Mouse (Mus musculus) hindbrain, postnatal 0 days (tissue): ENCODE results near the gene Elf2. TPM values are rescaled to one million over a fixed set of nuclear protein-coding genes. Genes with fewer than 3 reads are reported as not detected.
"Not testable (repeated sequence)": the region's sequence is repeated elsewhere in the genome, so short reads cannot be mapped to it uniquely, and the experiment has no call there.

Source experiments
- ATAC-seq: fragments of 200-750 bp; cut with Nextera tagmentation; 2 replicates; pipeline ENCODE4 v1.8.0; 2017; ENCODE audit warnings: mild to moderate bottlenecking, moderate TSS enrichment, moderate library complexity
- DNase-seq: peaks from one replicate; pipeline ENCODE4 v3.0.0-alpha.2; 2015; ENCODE audit warnings: low spot score
- H3K27ac ChIP-seq: fragments of 300-500 bp; sonication (generic); 2 replicates; pipeline ENCODE4 v1.5.1; 2014; ENCODE audit warnings: mild to moderate bottlenecking
- H3K27me3 ChIP-seq: fragments of 300-500 bp; sonication (generic); 2 replicates; pipeline ENCODE4 v1.6.1; 2014; ENCODE audit warnings: low read length, mixed read lengths; ENCODE audit not compliant: insufficient read depth
- H3K36me3 ChIP-seq: fragments of 300-500 bp; sonication (generic); 2 replicates; pipeline ENCODE4 v1.6.1; 2014; ENCODE audit warnings: low read length, mixed read lengths; ENCODE audit not compliant: insufficient read depth
- H3K4me1 ChIP-seq: fragments of 300-500 bp; sonication (generic); 2 replicates; pipeline ENCODE4 v1.6.1; 2014; ENCODE audit warnings: antibody characterized with exemption, low read length, mixed read lengths; ENCODE audit not compliant: insufficient read depth
- H3K4me2 ChIP-seq: fragments of 300-500 bp; sonication (generic); 2 replicates; pipeline ENCODE4 v1.6.1; 2014; ENCODE audit warnings: low read depth, mild to moderate bottlenecking, low read length, moderate library complexity, mixed read lengths
- H3K4me3 ChIP-seq: fragments of 300-500 bp; sonication (generic); 2 replicates; pipeline ENCODE4 v1.5.1; 2014; ENCODE audit warnings: low read length
- H3K9ac ChIP-seq: fragments of 300-500 bp; sonication (generic); replicated peaks from 2 replicates; pipeline ENCODE4 v1.6.1; 2014; ENCODE audit warnings: mild to moderate bottlenecking, low read length, moderate library complexity, mixed read lengths
- H3K9me3 ChIP-seq: fragments of 300-500 bp; sonication (generic); 2 replicates; pipeline ENCODE4 v1.6.1; 2016; ENCODE audit warnings: low read length, mixed read lengths
- CTCF ChIP-seq: IDR thresholded peaks from 2 replicates; pipeline ENCODE4 v1.5.1; 2016; ENCODE audit warnings: antibody characterized with exemption, control low read depth, low read depth
- WGBS: fragments of 180-500 bp; shearing (Covaris S2); extraction: QIAGEN DNeasy Blood & Tissue Kit; methylation state at CpG from one replicate; pipeline ENCODE4 v1.1.7; 2014; 5-methylcytosine and 5-hydroxymethylcytosine counted together
- polyA plus RNA-seq: library from polyadenylated mRNA; unstranded; fragments of >200 nt; fragmentation: Nextera tagmentation; extraction: Ambion mirVana; gene quantifications from 2 replicates; pipeline ENCODE4 v1.2.1, GENCODE M21; 2015
- total RNA-seq: library from RNA; depleted of rRNA; stranded (reverse); fragments of >200 nt; gene quantifications from 2 replicates; pipeline ENCODE4 v1.2.3, GENCODE M21; 2014

The Elf2 gene
- total and polyA plus RNA-seq, 2 experiments from 2014 or later = 32.6 to 47.8 TPM

DNA sequence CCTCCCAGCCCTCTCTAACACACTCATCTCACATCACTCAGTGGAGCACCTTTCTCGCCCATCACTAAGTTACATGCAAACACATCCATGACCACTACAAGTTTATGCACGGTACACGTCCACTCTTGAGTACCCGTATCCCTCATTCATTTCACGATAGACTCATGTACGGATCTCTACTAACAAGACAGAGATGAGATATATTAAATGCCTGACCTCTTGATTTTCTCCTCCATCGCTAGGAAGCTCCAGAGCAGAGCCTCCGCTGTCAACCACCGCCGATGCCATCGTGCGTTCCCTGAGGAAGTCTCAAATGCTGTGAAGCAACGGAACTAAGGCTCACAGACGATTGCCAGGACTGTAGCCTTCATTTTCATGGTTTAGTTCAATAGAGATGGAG lies 17.5 kb downstream of the Elf2 start:
- Histone ChIP-seq H3K9ac (no peak overlapping the region), H3K27ac (no peak overlapping the region), H3K4me2 (no peak overlapping the region), H3K4me3 (no peak overlapping the region), H3K36me3 (no peaks in the 10 kb centered on the region; the same call in 1 of the 2 replicates), H3K4me1 (no peaks in the 10 kb centered on the region), H3K27me3 (no peaks in the 10 kb centered on the region), H3K9me3 (no peaks in the 10 kb centered on the region)
- no peak for TF ChIP-seq CTCF
- no peak for DNase-seq
- WGBS = 94% methylated on average over 14 of the region's 14 CpGs
- no peak for ATAC-seq

DNA sequence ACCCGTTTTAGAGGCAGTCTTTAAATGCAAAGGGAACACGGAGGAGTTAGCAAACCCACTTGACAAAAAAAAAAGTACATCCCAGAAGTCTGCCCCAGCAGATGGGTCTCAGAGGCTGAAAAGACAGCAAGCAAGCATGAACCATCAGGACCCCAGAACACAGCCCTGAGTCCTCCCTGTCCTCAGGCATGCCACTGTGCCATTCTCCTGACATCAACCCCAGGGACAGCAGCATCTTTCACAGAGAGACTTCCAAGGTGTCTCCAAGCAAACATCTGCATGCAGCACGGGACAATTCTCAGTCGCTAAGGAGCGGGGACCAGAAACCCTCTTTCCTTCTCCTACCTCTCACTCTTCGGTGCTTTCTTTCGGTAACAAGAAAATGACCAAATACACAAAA lies 18.1 kb downstream of the Elf2 start:
- ATAC-seq (no peak), DNase-seq (no peak)
- no peak overlapping the region for H3K4me2 ChIP-seq
- 90% methylated on average over 7 of the region's 7 CpGs for WGBS
- no peak overlapping the region for H3K27ac ChIP-seq
- no peaks in the 10 kb centered on the region for H3K4me1 ChIP-seq
- H3K27me3 ChIP-seq = no peaks in the 10 kb centered on the region
- no peak overlapping the region for H3K4me3 ChIP-seq
- no peak overlapping the region for H3K9ac ChIP-seq
- H3K9me3 ChIP-seq = no peaks in the 10 kb centered on the region
- TF ChIP-seq CTCF = no peak
- H3K36me3 ChIP-seq = no peaks in the 10 kb centered on the region; the same call in 1 of the 2 replicates

DNA sequence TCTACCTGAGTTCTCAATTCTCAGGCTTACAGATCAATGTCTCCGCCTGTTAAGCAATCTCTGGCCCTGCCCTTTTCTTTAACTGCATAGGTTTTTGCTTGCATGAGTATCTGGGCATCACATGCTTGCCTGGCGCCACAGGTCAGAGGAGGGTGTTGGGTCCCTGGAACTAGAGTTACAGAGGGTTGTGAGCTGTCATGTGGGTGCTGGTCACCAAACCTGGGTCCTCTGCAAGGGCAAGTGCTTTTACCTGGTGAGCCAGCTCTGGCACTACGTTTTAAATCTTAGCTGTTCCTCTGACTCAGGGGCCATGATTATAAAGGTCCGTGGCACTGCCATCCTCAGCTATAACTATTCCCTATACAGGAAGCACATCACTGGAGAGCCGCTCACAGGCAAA lies 19.3 kb downstream of the Elf2 start:
- TF ChIP-seq CTCF = no peak
- Histone ChIP-seq H3K4me1 (no peaks in the 10 kb centered on the region), H3K36me3 (no peaks in the 10 kb centered on the region; the same call in 1 of the 2 replicates), H3K4me2 (no peak overlapping the region), H3K27me3 (no peaks in the 10 kb centered on the region), H3K27ac (no peak overlapping the region), H3K9ac (no peak overlapping the region), H3K4me3 (no peak overlapping the region), H3K9me3 (no peaks in the 10 kb centered on the region)
- DNase-seq = no peak
- whole genome bisulfite sequencing = 94% methylated on average over 5 of the region's 5 CpGs
- no peak for ATAC-seq

DNA sequence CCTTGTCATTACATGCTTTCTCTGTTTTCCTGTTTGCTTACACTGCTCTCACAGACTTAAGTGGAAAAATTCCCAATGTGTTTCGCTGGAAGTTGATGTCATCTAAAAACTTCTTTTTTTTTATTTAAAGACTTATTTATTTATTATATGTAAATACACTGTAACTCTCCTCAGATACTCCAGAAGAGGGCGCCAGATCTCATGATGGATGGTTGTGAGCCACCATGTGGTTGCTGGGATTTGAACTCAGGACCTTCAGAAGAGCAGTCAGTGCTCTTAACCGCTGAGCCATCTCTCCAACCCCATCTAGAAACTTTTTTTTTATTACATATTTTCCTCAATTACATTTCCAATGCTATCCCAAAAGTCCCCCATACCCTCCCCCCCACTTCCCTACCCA lies 22.4 kb downstream of the Elf2 start:
- ATAC-seq, H3K27ac ChIP-seq: not testable (repeated sequence)
- WGBS = 88% methylated on average over 3 of the region's 3 CpGs

DNA sequence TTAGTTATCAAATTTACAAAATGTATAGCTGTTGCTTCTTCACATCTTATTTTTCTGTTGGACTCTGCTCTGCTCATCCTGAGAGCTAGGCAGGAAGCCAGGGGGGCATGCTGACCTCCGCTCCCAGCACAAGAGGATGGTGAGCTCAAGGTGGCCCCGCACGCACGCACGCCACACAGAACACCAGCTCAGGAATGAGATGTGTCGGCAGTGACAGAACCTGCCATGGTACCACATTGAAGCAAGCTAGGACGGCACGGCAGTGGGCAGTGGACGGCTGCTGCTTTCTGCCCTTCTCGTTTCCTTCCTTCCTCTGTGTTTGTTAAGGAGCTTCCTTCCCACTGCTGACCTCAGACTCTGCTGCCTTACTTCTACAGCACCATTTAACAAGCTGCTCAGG lies 23.6 kb downstream of the Elf2 start:
- 89% methylated on average over 10 of the region's 10 CpGs for WGBS
- no peak for DNase-seq
- H3K9ac ChIP-seq = no peak overlapping the region
- no peaks in the 10 kb centered on the region for H3K9me3 ChIP-seq
- TF ChIP-seq CTCF = no peak
- H3K27me3 ChIP-seq = no peaks in the 10 kb centered on the region
- no peaks in the 10 kb centered on the region for H3K4me1 ChIP-seq
- H3K27ac ChIP-seq = no peak overlapping the region
- ATAC-seq = no peak
- H3K4me3 ChIP-seq = no peak overlapping the region
- no peaks in the 10 kb centered on the region; the same call in 1 of the 2 replicates for H3K36me3 ChIP-seq
- no peak overlapping the region for H3K4me2 ChIP-seq

More for the DNA sequence above, 22.4 kb downstream of the Elf2 start:
- TF ChIP-seq CTCF = peak; percentile 19; the same call in 1 of the 2 replicates
- not testable (repeated sequence) for H3K4me3 ChIP-seq, DNase-seq, H3K4me1 ChIP-seq, H3K36me3 ChIP-seq, H3K9me3 ChIP-seq, H3K9ac ChIP-seq, H3K27me3 ChIP-seq, H3K4me2 ChIP-seq

DNA sequence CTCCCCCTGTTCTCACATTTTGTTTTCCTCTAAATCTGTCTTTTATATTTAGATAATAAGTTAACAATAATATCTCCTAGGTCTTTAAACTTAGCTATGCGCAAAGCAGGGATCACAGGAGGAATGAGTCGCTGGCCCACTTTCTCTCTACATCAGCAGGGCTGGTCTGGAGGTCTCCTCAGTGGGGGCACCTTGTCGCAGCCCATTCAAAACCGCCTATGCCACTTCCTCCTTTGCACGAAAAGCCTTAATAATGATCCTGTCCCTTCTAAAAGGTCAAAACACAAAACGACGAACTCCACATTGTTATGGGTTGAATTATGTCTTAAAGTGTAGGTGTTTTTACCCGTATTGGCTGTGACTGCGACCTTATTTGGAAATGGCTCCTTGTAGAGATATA lies 28.8 kb downstream of the Elf2 start:
- ATAC-seq (no peak), DNase-seq (no peak)
- TF ChIP-seq CTCF = no peak
- 47% methylated on average over 9 of the region's 9 CpGs for WGBS
- 0 out of 2 replicates have a peak, but pooled peaks cover 5% of the 10 kb centered on the region for H3K4me1 ChIP-seq
- no peak overlapping the region for H3K4me3 ChIP-seq
- H3K9ac ChIP-seq = no peak overlapping the region
- no peak overlapping the region for H3K27ac ChIP-seq
- H3K36me3 ChIP-seq = peaks cover 4% of the 10 kb centered on the region; the same call in 1 of the 2 replicates
- H3K27me3 ChIP-seq = no peaks in the 10 kb centered on the region
- no peaks in the 10 kb centered on the region for H3K9me3 ChIP-seq
- H3K4me2 ChIP-seq = no peak overlapping the region

DNA sequence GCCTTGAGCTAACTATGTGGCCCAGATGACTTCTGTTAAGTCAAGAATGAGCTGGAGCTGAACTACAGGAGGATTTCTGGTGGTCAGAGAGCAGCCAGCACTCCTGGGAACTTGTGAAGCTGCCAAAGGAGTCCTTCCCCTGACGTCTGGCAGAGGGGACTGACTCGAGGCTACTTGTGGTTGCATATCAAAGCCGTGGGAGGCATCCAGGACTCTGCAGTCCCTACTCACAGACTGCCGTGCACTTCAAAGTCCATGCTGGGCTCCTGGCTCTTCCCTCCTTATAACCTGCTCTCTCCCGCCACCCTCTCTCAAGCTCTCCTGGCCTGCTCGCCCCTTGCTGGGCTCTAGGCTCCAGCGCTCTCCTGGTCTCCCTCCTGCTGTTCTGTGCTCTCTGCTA lies 30.4 kb downstream of the Elf2 start:
- DNase-seq (peak; percentile 38), ATAC-seq (no peak)
- H3K4me1 ChIP-seq = 0 out of 2 replicates have a peak, but pooled peaks cover 5% of the 10 kb centered on the region
- 26% methylated on average over 7 of the region's 7 CpGs for WGBS
- H3K4me2 ChIP-seq = peak overlapping the region; percentile 11; the same call in 1 of the 2 replicates
- peaks cover 4% of the 10 kb centered on the region for H3K36me3 ChIP-seq
- no peak overlapping the region for H3K27ac ChIP-seq
- H3K27me3 ChIP-seq = no peaks in the 10 kb centered on the region
- TF ChIP-seq CTCF = no peak
- no peak overlapping the region for H3K4me3 ChIP-seq
- no peak overlapping the region for H3K9ac ChIP-seq
- no peaks in the 10 kb centered on the region for H3K9me3 ChIP-seq
